ENCODE assay signal across 19 mouse cellular contexts in the genomic region with DNA sequence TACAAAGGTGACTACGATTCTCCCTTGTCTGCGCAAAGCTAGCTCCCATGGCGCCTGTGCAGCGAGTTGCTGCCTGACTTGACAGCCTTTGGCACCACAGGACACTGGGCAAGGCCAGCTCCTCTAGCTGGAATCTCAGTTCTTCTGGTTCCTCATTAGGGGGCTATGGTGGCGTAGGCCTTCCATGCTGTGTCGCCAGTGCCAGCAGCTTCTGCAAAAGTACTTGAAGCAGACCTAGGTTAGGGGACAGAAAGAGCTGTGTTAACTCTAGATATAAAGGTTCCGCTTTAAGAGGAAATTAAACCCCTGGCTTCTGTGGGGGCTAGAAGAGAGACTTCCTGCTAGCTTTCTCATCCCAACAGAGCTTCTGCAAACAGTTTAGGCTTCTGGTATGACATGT.
"Had no signal": no experiment of that assay in that cellular context is flagged by ENCODE, and none has a peak within 500 bp of the region (broad histone marks: within the 10 kb centered on the region; RNA-seq: fewer than 3 reads in every experiment).

No protein-coding gene starts in this region.

- H3K9ac ChIP-seq: limb, embryonic 13.5 days; liver, embryonic 12.5 days; liver, embryonic 15.5 days; lung, embryonic 15.5 days had no signal

- H3K27ac ChIP-seq: limb, embryonic 10.5 days; limb, embryonic 13.5 days; liver, embryonic 12.5 days; liver, embryonic 15.5 days; lung, embryonic 15.5 days; stomach, postnatal 0 days had no signal

- H3K27me3 ChIP-seq: limb, embryonic 13.5 days; liver, embryonic 15.5 days had no signal

- H3K9me3 ChIP-seq: limb, embryonic 10.5 days; limb, embryonic 13.5 days; liver, embryonic 12.5 days; liver, embryonic 15.5 days; lung, embryonic 15.5 days; megakaryocyte, embryonic 14.5 days had no signal

- H3K4me2 ChIP-seq: limb, embryonic 13.5 days; liver, embryonic 12.5 days; liver, embryonic 15.5 days; lung, embryonic 15.5 days; midbrain, embryonic 11.5 days had no signal

- DNase-seq: kidney, adult 18-20 months; kidney, adult 9 months; kidney, postnatal 14 days; kidney, postnatal 4 days; liver; lung, adult 18-20 months; lung, postnatal 10 days; lung, postnatal 36 days; midbrain, embryonic 14.5 days; right cerebral cortex, postnatal 25 days; thymus, postnatal 36 days had no signal

- ATAC-seq: liver, embryonic 12.5 days had no signal

- H3K4me3 ChIP-seq: limb, embryonic 10.5 days; limb, embryonic 13.5 days; liver, embryonic 12.5 days; liver, embryonic 15.5 days; lung, embryonic 15.5 days; megakaryocyte, embryonic 14.5 days had no signal
